Mouse (Mus musculus): Measurements from ENCODE around the gene Pgs1. TPM values are rescaled to one million over a fixed set of nuclear protein-coding genes. Genes with fewer than 3 reads are reported as not detected.
A peak's percentile ranks its signal among the peaks of the same experiment; 100 is the strongest.

The Pgs1 gene
- total and polyA plus RNA-seq, 3 experiments, result 38.1 to 60.5 (median 50.8) TPM

GRCm38 (mm10) chr11:117963091-117963793 lies 22.9 kb upstream of the Pgs1 start:
- H3K36me3 ChIP-seq (replicated peaks in 1 of 2; ENCODE audit: control insufficient read depth in 1 of 2, insufficient read depth in 1 of 2, low read length in 1 of 2), result peaks cover 6 to 11% of the 10 kb centered on the region in 2 experiments
- dilution Hi-C loops (cut with MboI; ENCODE audit: extremely low pct_ligation_motif_present, extremely low pct_unique_long_range_greater_than_20kb, low sequenced_read_pairs), result no loop called here
- peak; percentile 86 for DNase-seq (ENCODE audit: extremely low read depth)
- H3K9me3 ChIP-seq (replicated peaks; ENCODE audit: low read length), result peaks cover 13% of the 10 kb centered on the region
- peaks cover 51 to 77% of the 10 kb centered on the region in 2 experiments for H3K4me1 ChIP-seq (ENCODE audit: control insufficient read depth in 1 of 2, insufficient read depth in 2 of 2)
- H3K27me3 ChIP-seq (replicated peaks), result peaks cover 89% of the 10 kb centered on the region
- H3K9ac ChIP-seq (ENCODE audit: insufficient read depth, low read depth), result no peak overlapping the region
- no peaks in the 10 kb centered on the region for H3K79me2 ChIP-seq (replicated peaks; ENCODE audit: control insufficient read depth, extremely low read depth, insufficient read depth, poor library complexity, severe bottlenecking)
- H3K4me3 ChIP-seq (replicated peaks in 1 of 3; ENCODE audit: low read depth in 2 of 3, low read length in 2 of 3, poor library complexity in 1 of 3), result peak overlapping the region in 2 of 3 experiments; percentile 35 to 38
- no peak overlapping the region for H3K27ac ChIP-seq (ENCODE audit: insufficient read depth, low read depth)
- H3K4me2 ChIP-seq (ENCODE audit: insufficient read depth, low read depth, poor library complexity, severe bottlenecking), result peak overlapping the region; percentile 70
- TF ChIP-seq ELF1 (IDR thresholded peaks at IDR 0.05; ENCODE audit: low read depth, low read length) (peak; percentile 36; the same call in 1 of the 2 replicates), MAFK (IDR thresholded peaks at IDR 0.05; ENCODE audit: insufficient replicate concordance, low read length) (no peak), RCOR1 (conservative IDR thresholded peaks at IDR 0.05; ENCODE audit: low read depth, low read length) (no peak), POLR2AphosphoS2 (IDR thresholded peaks at IDR 0.05; ENCODE audit: low read depth, low read length) (no peak), JUND (conservative IDR thresholded peaks at IDR 0.05; ENCODE audit: low read depth, low read length) (no peak), HCFC1 (IDR thresholded peaks at IDR 0.05; ENCODE audit: low read depth, low read length) (no peak), TCF12 (IDR thresholded peaks at IDR 0.05; ENCODE audit: low read depth, low read length) (no peak), NELFE (IDR thresholded peaks at IDR 0.05; ENCODE audit: low read depth, low read length) (no peak), CHD1 (IDR thresholded peaks at IDR 0.05; ENCODE audit: low read depth, low read length) (no peak), NRF1 (IDR thresholded peaks at IDR 0.05; ENCODE audit: low read depth, low read length) (peak; percentile 11; the same call in 1 of the 2 replicates), MAZ (IDR thresholded peaks at IDR 0.05; ENCODE audit: low read depth, low read length) (no peak), TBP (conservative IDR thresholded peaks at IDR 0.05; ENCODE audit: low read depth, low read length) (no peak), PAX5 (IDR thresholded peaks at IDR 0.05; ENCODE audit: low read length) (no peak), MXI1 (IDR thresholded peaks at IDR 0.05; ENCODE audit: low read depth, low read length) (peak; percentile 97), USF1 (IDR thresholded peaks at IDR 0.05; ENCODE audit: low read depth, low read length) (no peak), ZC3H11A (IDR thresholded peaks at IDR 0.05; ENCODE audit: low read depth, low read length) (no peak), GABPA (IDR thresholded peaks at IDR 0.05; ENCODE audit: insufficient replicate concordance, low read depth, low read length) (no peak), EP300 (IDR thresholded peaks at IDR 0.05; ENCODE audit: low read length) (no peak), SIN3A (IDR thresholded peaks at IDR 0.05; ENCODE audit: low read length) (0 out of 2 replicates have a peak, but pooled peaks have one; percentile 32), JUN (IDR thresholded peaks at IDR 0.05; ENCODE audit: insufficient read depth, low read depth, low read length) (no peak), KAT2A (IDR thresholded peaks at IDR 0.05; ENCODE audit: insufficient replicate concordance, low read length) (no peak), ZNF384 (IDR thresholded peaks at IDR 0.05; ENCODE audit: low read depth, low read length) (no peak), BHLHE40 (IDR thresholded peaks at IDR 0.05; ENCODE audit: low read depth, low read length) (no peak), E2F4 (IDR thresholded peaks at IDR 0.05; ENCODE audit: insufficient replicate concordance, low read depth, low read length) (no peak), IRF4 (IDR thresholded peaks at IDR 0.05; ENCODE audit: low read depth, low read length) (peak; percentile 12; the same call in 1 of the 2 replicates), RAD21 (IDR thresholded peaks at IDR 0.05; ENCODE audit: low read depth, low read length) (no peak), UBTF (IDR thresholded peaks at IDR 0.05; ENCODE audit: low read depth, low read length) (no peak), CHD2 (IDR thresholded peaks at IDR 0.05; ENCODE audit: low read length) (no peak), ETS1 (conservative IDR thresholded peaks at IDR 0.05; ENCODE audit: low read depth, low read length) (no peak), MYC (IDR thresholded peaks at IDR 0.05; ENCODE audit: low read depth, low read length) (no peak), USF2 (conservative IDR thresholded peaks at IDR 0.05; ENCODE audit: low read depth, low read length) (no peak), ZKSCAN1 (IDR thresholded peaks at IDR 0.05; ENCODE audit: borderline replicate concordance, low read depth, low read length) (no peak), MEF2A (IDR thresholded peaks at IDR 0.05; ENCODE audit: borderline replicate concordance, low read depth, low read length) (no peak), MAX (IDR thresholded peaks at IDR 0.05; ENCODE audit: low read length) (no peak), SMC3 (IDR thresholded peaks at IDR 0.05; ENCODE audit: low read depth, low read length) (no peak), POLR2A (IDR thresholded peaks at IDR 0.05; ENCODE audit: low read depth, low read length) (peak; percentile 21; the same call in 1 of the 2 replicates), ZMIZ1 (IDR thresholded peaks at IDR 0.05; ENCODE audit: low read depth, low read length) (no peak), CTCF (conservative IDR thresholded peaks at IDR 0.05 in 1 of 2, IDR thresholded peaks at IDR 0.05 in 1 of 2; ENCODE audit: low read depth in 2 of 2, low read length in 2 of 2) (no peak)
- in situ Hi-C loops (cut with MboI; ENCODE audit: low pct_ligation_motif_present, low pct_unique_long_range_greater_than_20kb, low sequenced_read_pairs), result no loop called here
